Comparison of ENCODE assay signal across 8 mouse cellular contexts in the genomic region with DNA sequence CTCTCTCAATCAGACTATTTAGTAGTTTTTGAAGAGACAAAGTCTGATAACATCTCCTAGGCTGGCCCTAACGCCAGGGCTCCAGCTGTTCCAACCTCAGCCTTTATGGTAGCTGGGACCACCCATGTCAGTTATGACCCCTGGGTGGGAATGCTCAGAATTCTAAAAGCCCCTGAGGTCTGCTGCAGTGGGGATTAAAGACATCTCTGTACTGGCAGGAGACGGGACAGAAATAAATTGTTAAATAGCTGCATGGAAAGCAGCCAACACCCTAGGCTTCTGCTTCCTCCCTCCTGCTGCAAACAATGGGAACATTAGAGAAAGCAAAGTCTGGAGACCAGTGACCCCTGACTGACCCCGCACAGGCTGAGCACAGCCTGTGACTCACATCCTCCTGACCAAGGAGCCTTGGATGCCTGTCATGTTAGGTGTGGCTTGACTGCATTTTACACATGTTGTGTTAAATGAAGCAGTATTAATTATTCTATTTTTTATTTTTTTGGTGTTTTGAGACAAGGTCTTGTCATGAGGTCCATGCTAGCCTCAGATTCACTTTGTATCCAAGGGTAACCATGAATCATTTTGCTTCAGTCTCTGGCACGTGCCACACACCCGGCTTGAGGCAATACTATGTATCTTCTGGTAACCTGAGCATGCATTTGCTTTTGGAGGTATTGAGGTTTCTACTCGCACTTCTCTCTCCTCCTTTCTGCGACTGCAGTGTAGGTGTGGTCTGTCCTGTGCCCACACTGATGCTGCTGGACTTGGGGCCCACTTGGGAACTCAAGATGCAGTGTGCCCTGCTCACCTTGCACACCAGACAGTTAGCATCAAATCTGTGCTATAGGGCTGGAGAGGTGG. TPM values are rescaled to one million over a fixed set of nuclear protein-coding genes. Genes with fewer than 3 reads are reported as not detected.
DNase-seq lines count a peak whose midpoint lies in the region; ATAC-seq and TF ChIP-seq lines count a peak whose summit lies in the region.

No protein-coding gene starts in this region.

- no peaks in the 10 kb centered on the region for H3K27me3 ChIP-seq in intestine, embryonic 15.5 days (replicated peaks)
- no peaks in the 10 kb centered on the region for H3K27me3 ChIP-seq in liver, embryonic 16.5 days (ENCODE audit: control insufficient read depth, insufficient read depth, low read depth, low read length)
- H3K27me3 ChIP-seq in neural tube, embryonic 13.5 days: no peaks in the 10 kb centered on the region

- DNase-seq in 416B (ENCODE audit: low read depth): peak; percentile 97
- peak; percentile 87 for DNase-seq in brain, embryonic 14.5 days (ENCODE audit: low read depth)
- peak; percentile 37 to 57 for DNase-seq in gastrocnemius, postnatal 36 days
- DNase-seq in right cerebral cortex, postnatal 36 days (ENCODE audit: low spot score in 2 of 2): no peak
- no peak for DNase-seq in right cerebral cortex, adult 18-20 months

- H3K4me3 ChIP-seq in intestine, embryonic 15.5 days (replicated peaks): no peak overlapping the region
- H3K4me3 ChIP-seq in liver, embryonic 16.5 days (ENCODE audit: low read depth, low read length): no peak overlapping the region
- H3K4me3 ChIP-seq in neural tube, embryonic 13.5 days: no peak overlapping the region

- no peak overlapping the region for H3K9ac ChIP-seq in intestine, embryonic 15.5 days
- no peak overlapping the region for H3K9ac ChIP-seq in liver, embryonic 16.5 days (ENCODE audit: low read depth, low read length)
- no peak overlapping the region for H3K9ac ChIP-seq in neural tube, embryonic 13.5 days

- H3K36me3 ChIP-seq in intestine, embryonic 15.5 days: no peaks in the 10 kb centered on the region
- no peaks in the 10 kb centered on the region for H3K36me3 ChIP-seq in liver, embryonic 16.5 days (ENCODE audit: control insufficient read depth, insufficient read depth)
- no peaks in the 10 kb centered on the region for H3K36me3 ChIP-seq in neural tube, embryonic 13.5 days

- TF ChIP-seq CTCF in brain, embryonic 14.5 days (IDR thresholded peaks at IDR 0.05; ENCODE audit: borderline replicate concordance, extremely low read depth, insufficient read depth, insufficient read length): no peak

- intact Hi-C loops in gastrocnemius, postnatal 36 days (cut with DNase I): no loop called here

- peak; percentile 97 for ATAC-seq in intestine, embryonic 15.5 days
- ATAC-seq in liver, embryonic 16.5 days (ENCODE audit: low read depth): peak; percentile 76; the same call in 1 of the 2 replicates
- ATAC-seq in neural tube, embryonic 13.5 days (ENCODE audit: low read depth): peak; percentile 89

- 16% methylated on average over 7 of the region's 7 CpGs for WGBS in intestine, embryonic 15.5 days
- 32% methylated on average over 7 of the region's 7 CpGs for WGBS in liver, embryonic 16.5 days (ENCODE audit: insufficient replicate concordance)
- WGBS in neural tube, embryonic 13.5 days: 3% methylated on average over 7 of the region's 7 CpGs

- no peaks in the 10 kb centered on the region for H3K9me3 ChIP-seq in intestine, embryonic 15.5 days
- H3K9me3 ChIP-seq in liver, embryonic 16.5 days (replicated peaks; ENCODE audit: control insufficient read depth, low read length): no peaks in the 10 kb centered on the region
- peaks cover 4% of the 10 kb centered on the region; the same call in 1 of the 2 replicates for H3K9me3 ChIP-seq in neural tube, embryonic 13.5 days

- peaks cover 10% of the 10 kb centered on the region for H3K4me1 ChIP-seq in intestine, embryonic 15.5 days (replicated peaks)
- no peaks in the 10 kb centered on the region for H3K4me1 ChIP-seq in liver, embryonic 16.5 days (ENCODE audit: control insufficient read depth, low read depth, low read length)
- H3K4me1 ChIP-seq in neural tube, embryonic 13.5 days (replicated peaks): peaks cover 10% of the 10 kb centered on the region

- no peak overlapping the region for H3K4me2 ChIP-seq in intestine, embryonic 15.5 days (replicated peaks)
- H3K4me2 ChIP-seq in liver, embryonic 16.5 days (ENCODE audit: low read depth, low read length): no peak overlapping the region
- no peak overlapping the region for H3K4me2 ChIP-seq in neural tube, embryonic 13.5 days

- H3K27ac ChIP-seq in intestine, embryonic 15.5 days: peak overlapping the region; percentile 81
- H3K27ac ChIP-seq in liver, embryonic 16.5 days (ENCODE audit: low read length): no peak overlapping the region
- peak overlapping the region; percentile 79 for H3K27ac ChIP-seq in neural tube, embryonic 13.5 days (replicated peaks)

- no peak for TF ChIP-seq POLR2A in brain, embryonic 14.5 days (IDR thresholded peaks at IDR 0.05; ENCODE audit: borderline replicate concordance, extremely low read depth, insufficient read depth, insufficient read length, poor library complexity, severe bottlenecking)

RNA-seq across cellular contexts. Expression of a gene that starts 18.9 kb away (rescaled TPM):
- polyA plus RNA-seq in brain, embryonic 14.5 days (2012; rRNA removed): 1,780 and 1,905 TPM in 2 replicates
- 1,000 to 10,000 TPM; 2,921 to 3,241 TPM for total RNA-seq in gastrocnemius, postnatal 36 days (2021)
- polyA plus RNA-seq in intestine, embryonic 15.5 days (2015; fragmentation: Nextera tagmentation; extraction: Ambion mirVana): 988 and 1,053 TPM in 2 replicates
- 462 and 509 TPM in 2 replicates for polyA plus RNA-seq in liver, embryonic 16.5 days (2015; fragmentation: Nextera tagmentation; extraction: Ambion mirVana)
- 917 and 951 TPM in 2 replicates for polyA plus RNA-seq in neural tube, embryonic 13.5 days (2015; fragmentation: Nextera tagmentation; extraction: Ambion mirVana)

Comparison
In these comparisons a context has a peak if more than half of its experiments do, and no peak if none do; other contexts are left out.
1. DNase-seq: peak in 416B (single experiment), brain, embryonic 14.5 days (single experiment) and gastrocnemius, postnatal 36 days (2 of 2); none in right cerebral cortex, postnatal 36 days (0 of 2) and right cerebral cortex, adult 18-20 months (single experiment).
2. Peak in every context shown above with its lines, with median percentiles within 50 percentile points of each other: ATAC-seq.